Mouse (Mus musculus) thymus, adult 2 months (tissue): ENCODE measurements at regions not wholly inside any gene's neighbourhood (a gene's known extent, or its start where the extent isn't known, plus 50 kb on each side); places are given as distances from the start of the nearest gene placed in this dataset.

Experiments
- CTCF ChIP-seq: fragments of 200-500 bp; IDR thresholded peaks from 2 replicates; pipeline ENCODE4 v1.5.1; 2012; ENCODE audit warnings: mild to moderate bottlenecking, control low read depth, low read length, moderate library complexity, borderline replicate concordance; ENCODE audit not compliant: control insufficient read depth, poor library complexity, insufficient read depth; ENCODE audit errors: extremely low read depth
- POLR2A ChIP-seq: fragments of 200-500 bp; IDR thresholded peaks from 2 replicates; pipeline ENCODE4 v1.6.1; 2012; ENCODE audit warnings: mild to moderate bottlenecking, low read length, control low read depth, moderate library complexity; ENCODE audit not compliant: control insufficient read depth, poor library complexity, insufficient read depth; ENCODE audit errors: extremely low read depth

DNA sequence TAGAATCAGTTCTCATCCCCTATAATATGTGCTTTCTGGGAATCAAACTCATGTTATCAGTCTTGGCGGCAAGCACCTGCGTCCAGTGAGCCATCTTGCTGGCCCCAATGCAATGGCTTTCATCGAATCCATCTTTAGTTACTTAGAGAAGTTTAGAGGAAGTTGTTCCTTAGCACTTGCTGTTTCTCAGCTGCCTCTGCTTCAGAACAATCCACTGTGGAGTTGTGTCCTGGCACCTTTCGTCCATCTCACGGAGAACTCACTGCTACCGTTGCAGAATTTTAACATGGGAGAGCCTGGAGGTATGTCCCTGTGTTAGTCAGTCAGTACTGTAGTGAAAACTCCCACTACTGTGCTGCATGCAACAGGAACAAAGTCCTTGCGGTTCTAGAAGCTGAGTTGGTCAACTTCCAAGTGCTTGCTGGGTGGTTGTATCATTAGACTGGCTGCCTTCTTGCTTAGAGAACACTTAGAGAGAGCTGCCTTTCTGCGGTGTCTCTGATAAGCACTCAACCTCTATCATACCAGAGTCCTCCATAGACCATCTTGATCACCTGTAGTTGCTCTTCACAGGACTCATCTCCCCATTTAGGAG, 204.3 kb upstream of the Jade1 start:
- TF ChIP-seq CTCF (no peak), POLR2A (no peak)
